Mouse (Mus musculus): ENCODE results near the gene Apobec2.
A peak's percentile ranks its signal among the peaks of the same experiment; 100 is the strongest.

The Apobec2 gene

GRCm38 (mm10) chr17:48408526-48409291 is 24.0 kb downstream of the Apobec2 start:
- peak; percentile 83 for DNase-seq

GRCm38 (mm10) chr17:48407910-48408525 is 24.7 kb downstream of the Apobec2 start:
- no peak for DNase-seq

DNA sequence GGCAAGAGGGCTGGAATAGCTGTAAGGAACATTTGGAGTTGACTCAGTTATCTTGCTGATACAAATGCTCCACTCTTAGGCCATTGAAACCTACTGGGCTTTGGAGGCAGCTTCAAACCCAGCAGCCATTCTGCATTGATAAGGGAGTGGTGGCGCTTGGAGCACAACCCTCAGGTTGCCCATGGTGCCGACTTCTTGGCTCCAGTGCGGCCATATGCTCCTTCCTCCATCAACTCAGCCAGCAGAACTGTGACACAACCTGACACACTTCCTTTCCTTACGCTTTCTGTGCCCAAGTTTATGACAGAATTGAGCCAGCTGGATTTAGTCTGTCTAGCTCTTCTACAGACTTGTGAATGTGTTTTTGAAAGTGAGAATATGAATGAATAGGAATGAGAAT is 25.6 kb downstream of the Apobec2 start:
- no peak for DNase-seq

DNA sequence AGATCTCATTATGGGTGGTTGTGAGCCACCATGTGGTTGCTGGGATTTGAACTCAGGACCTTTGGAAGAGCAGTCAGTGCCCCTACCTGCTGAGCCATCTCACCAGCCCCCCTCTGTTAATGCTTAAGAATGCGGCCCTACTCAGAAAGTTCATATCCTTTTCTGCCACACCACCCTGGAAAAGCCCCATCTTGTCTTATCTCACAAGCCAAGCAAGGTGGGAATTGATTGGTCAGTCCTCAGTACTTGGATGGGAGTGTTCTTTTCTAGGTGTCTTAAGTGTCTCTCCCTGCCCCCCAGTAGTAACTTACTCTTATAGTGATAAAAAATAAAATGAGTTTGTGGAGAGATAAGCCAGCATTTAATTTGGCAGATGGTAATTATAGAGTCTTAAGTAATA is 28.0 kb downstream of the Apobec2 start:
- DNase-seq = no peak

- DNase-seq = no peak
Measured at GRCm38 (mm10) chr17:48403848-48404247, 28.9 kb downstream of the Apobec2 start.

GRCm38 (mm10) chr17:48402751-48403150 is 30.0 kb downstream of the Apobec2 start:
- DNase-seq = no peak

GRCm38 (mm10) chr17:48401710-48402109 is 31.0 kb downstream of the Apobec2 start:
- DNase-seq = no peak

DNA sequence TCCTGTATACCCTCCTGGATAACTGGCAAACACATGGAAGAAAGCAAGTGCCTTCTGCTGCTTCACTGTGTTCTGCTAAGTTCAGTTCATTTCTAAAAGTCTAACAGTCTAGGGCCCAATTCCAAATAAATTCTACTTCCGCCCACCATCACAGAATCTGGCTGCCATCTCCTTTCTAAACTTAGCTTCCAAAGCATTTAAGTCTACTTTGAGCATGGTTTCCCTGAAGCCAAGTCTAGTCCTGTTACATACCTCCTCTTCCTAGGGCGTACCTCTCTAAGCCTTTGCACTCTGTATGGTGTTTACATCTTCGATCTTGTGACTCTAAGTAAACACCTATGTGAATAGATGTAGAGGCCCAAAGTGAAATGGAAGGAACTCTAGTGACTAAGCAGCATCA is 40.1 kb downstream of the Apobec2 start:
- no peak for DNase-seq

GRCm38 (mm10) chr17:48391446-48391845 is 41.3 kb downstream of the Apobec2 start:
- no peak for DNase-seq

- DNase-seq = no peak
Measured at GRCm38 (mm10) chr17:48389442-48389841, 43.3 kb downstream of the Apobec2 start.

GRCm38 (mm10) chr17:48388666-48389065 is 44.1 kb downstream of the Apobec2 start:
- no peak for DNase-seq

DNA sequence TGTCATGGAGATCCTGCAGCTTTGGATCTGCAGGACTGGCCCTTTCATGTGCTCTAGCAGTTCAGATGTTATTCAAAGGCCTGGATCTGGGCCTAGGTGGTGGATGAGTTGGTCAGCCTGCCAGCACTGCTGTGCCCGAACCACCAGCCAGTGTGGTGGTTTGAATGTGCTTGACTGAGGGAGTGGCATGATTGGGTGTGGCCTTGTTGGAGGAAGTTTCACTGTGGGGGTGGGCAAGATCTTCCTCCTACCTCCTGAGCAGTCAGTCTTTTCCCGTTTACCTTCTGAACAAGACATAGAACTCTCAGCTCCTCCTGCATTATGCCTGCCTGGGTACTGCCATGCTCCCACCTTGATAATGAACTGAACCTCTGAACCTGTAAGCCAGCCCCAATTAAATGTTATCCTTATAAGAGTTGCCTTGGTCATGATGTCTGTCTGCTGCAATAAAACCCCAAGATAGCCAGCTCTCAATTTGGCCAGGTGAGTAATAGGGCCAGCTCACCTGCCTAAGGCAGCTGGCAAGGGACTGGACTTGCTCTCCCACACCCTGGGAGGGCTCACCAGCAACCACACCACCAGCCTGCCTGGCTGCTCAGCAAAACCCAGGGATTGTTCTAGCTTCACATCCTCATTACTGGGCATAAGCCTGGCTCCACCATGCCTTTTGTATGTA is 46.8 kb downstream of the Apobec2 start:
- no peak for DNase-seq

GRCm38 (mm10) chr17:48379050-48379449 is 53.7 kb downstream of the Apobec2 start:
- DNase-seq = no peak

DNA sequence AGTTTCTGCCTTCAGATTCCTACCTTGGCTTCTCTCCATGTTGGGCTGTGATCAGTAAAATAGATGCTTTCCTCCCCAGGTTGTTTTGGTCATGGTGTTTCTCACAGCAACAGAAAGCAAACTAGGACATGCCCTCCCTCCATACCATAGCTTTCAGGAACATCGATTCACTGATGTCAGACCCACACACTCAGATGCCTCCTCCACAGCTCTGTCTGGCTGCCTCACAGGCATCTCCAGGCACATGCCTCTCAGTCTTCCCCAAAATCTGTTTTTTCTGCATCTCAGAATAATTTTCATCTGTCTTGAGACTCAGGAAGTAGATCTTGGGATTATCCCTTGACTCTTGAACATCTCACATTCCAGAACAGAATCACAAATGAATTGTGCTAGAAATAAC is 56.6 kb downstream of the Apobec2 start:
- no peak for DNase-seq

- DNase-seq = no peak
Measured at GRCm38 (mm10) chr17:48372987-48373386, 59.7 kb downstream of the Apobec2 start.

DNA sequence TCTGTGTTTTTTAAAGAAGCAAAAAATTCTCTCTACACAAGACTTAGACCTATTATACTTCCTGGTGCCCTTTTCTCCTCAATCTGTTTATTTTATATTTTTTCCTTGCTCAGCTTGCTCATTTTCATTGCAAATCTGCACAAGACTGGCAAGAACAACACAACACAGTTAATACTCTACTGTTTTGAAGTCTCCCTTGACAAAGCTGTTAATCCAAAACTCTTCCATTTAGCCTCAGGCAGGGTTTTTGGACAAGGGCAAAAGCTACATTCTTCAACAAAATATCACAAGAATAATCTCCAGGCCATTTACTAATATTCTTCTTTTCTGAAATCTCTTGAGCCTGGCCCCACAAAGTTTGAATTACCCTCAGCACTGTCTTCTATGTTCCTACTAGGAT is 61.1 kb downstream of the Apobec2 start:
- no peak for DNase-seq

Measured in lung, postnatal 10 days (tissue).